Mouse (Mus musculus) telencephalon, adult 2 months (tissue): Measurements from ENCODE around the gene Sstr5.

Experiments used
- DNase-seq: peaks from one replicate; pipeline ENCODE4 v3.0.0-alpha.2; 2011; ENCODE audit warnings: low read depth, low spot score

Sstr5 gene

DNA sequence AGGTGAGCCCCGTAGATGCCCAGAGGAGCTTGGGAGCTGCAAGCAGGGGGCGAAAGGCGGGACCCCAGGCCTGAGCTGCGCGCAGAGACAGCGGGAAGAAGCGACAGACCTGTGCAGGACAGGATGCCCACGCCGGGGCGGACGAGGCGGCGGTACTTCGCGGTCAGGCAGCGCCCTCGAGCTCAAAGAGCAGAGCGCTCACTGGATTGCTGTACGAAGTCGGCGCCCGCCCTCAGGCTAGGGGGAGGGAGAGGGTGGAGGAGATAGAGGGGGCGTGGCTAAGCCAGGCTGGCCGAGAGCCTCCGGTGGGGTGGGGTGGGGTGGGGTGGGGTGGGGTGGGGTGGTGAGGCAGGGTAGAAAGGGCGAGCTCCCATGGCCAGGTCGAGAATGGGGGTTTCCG is at the start of gene Sstr5:
Gene Sstr5 (minus strand): TSS at position 276 of the 400 bp plus-strand sequence.
- no peak for DNase-seq

DNA sequence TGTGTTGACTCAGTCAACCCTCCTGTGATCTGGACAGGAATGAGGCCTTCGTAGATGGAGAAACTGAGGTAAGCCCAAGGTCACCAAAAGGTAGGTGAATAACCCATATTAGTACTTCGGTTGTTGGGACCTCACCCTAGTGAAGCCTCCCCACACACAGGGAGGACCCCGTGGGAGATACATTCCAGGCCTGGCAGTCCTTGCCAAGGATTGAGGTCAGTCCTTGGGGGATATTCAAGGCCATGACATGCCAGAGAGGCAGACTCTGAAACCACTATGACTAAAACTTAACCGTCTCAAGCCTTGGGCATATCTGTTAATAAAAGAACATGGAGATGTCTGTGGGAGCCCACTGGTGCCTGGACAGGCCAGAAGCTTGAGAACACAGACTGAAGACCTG is 44.7 kb upstream of the Sstr5 start:
- no peak for DNase-seq

DNA sequence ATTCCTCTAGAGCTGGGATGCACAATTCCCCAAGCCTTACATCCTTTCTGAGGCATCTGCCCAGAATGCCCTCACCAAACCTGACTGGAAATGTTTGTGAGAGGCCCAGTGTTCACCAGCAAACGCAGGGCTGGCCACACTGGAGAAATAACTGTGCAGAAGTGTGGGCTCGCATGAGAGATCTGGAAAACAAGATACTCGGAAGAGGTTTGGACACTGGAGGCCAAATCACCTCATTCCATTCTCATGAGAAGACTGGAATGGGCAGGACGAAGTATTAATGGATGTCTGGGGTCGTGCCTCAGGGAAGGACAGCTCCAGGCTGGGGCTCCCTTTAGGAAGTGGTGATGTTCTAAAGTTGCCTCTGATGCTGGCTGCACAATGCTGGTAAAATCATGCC is 43.6 kb upstream of the Sstr5 start:
- DNase-seq = no peak

DNA sequence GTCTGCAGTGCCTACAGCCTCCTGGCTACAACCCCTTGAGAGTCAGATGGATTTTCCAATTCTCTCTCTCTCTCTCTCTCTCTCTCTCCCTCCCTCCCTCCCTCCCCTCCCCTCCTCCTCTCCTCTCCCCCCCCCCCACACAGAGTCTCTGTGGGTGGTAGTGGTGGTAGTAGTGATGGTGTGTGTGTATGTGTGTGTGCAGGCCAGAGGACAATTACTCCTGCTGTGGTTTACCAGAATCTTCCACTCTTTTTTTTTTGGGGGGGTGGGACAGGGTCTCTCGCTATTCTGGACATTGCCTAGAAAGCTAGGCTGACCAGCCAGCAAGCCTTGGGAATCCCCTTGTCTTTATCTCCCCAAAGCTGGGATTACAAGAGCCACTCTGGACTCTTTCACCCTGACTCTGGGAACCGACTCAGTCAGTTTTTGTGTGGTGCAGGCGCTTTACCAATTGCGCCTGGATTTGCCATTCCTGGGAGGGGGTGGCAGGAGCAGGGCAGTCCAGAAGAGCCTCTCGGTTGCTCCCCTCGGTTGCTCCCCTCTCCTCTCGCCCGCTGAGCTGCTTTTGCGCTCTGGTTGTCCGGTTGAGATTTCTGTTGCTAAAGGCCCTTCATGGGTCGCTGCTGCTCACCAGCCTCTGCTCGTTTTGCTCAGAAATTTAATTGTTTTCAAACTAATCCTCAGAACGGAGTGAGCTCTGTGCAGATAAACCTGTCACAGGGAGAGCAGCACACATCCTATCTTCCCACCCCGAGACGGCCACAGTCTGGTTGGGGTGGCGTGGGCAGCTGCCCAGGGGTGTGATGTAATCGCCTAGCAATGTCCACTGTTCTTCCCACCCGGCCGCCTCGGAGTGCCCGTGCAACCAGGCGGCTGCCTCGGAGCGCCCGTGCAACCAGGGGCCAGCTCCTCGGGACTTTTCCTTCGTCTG is 42.1 kb upstream of the Sstr5 start:
- no peak for DNase-seq

DNA sequence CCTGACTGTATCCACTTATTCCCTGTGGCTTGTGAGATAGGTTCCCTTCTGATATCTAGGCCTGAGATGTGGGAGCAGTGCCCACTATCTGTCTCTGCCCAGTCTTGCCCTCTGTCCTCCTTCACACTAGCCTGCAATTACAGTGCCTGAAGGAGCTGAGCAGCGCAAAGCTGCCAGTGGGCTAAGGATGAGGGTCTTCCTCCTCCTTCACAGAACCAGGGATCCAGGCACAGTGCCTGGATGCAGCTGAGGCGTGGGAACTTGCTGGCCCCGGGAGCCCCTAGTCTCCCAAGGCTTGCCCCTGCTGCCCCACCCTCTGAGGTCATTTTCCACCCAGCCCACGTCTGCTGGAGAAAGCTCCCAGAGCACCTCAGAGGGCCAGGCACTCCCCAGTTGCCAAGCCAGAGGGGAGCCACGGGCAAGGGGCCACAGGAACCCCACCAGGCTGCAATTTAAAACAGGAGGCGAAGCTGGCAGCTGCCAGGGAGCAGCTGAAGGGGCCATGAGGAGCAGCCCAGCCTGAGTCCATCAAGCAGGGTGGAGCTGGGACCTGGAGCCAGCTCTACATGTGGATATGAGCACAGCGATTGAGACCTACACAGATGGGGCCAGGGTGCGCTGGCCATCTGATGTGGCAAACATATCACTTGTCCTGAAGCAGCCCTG is 33.4 kb upstream of the Sstr5 start:
- no peak for DNase-seq

DNA sequence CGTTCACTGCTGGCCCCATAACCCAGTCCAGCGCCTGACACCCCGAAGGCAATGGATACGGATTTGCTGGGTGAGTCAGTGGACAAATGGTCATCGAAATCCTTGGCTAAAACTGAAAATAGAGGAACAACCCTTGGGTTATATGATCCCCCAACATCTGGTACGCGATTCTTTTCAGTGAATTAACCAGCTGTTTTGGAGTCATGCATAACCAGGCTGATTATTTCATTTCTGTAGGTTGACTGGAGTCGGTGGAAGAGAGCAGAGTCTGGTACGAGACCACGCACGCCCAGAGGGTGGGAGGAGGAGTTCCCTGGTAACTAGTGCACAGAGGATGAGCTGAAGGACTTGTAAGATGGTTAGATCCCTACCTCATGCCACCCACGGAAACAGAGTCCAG is 25.0 kb upstream of the Sstr5 start:
- no peak for DNase-seq

DNA sequence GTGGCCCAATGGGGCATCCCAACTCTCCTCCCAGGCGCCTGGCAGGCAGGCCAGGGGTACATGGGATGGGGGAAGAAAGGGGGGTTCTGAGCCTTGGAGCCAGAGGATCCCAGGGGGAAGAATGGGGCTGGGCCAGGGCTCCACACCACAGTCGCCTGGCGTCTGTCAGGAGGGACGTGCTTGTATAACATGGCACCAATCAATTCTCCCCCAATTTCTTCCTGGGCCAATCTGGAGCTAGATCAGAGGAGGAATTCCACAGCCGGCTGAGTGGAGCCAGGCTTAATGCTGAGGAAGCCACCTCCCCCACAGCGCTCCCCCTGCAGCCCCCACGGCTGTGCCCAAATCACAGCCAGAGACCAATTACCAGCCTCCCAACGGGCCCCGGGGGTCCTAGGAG is 23.4 kb upstream of the Sstr5 start:
- DNase-seq = no peak

DNA sequence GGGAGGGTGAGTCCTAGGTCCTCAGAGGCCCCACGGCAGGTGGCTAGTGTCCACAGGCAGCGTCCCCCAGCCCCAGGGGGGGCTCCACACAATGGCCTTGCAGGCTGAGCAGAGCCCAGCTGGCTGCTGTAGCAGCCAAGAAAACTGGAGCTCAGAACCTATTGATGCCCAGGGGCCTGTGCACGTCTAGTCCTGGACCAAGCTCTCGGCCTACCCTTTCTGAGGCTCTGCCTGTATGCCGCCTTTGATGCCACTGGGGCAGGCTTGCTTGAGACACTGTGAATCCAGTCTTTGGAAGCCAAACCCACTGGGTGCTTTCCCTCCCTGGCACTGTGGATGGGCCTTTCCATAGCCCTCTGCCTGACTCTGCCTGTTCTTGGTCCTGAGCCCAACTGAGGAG is 22.4 kb upstream of the Sstr5 start:
- DNase-seq = peak; percentile 60

DNA sequence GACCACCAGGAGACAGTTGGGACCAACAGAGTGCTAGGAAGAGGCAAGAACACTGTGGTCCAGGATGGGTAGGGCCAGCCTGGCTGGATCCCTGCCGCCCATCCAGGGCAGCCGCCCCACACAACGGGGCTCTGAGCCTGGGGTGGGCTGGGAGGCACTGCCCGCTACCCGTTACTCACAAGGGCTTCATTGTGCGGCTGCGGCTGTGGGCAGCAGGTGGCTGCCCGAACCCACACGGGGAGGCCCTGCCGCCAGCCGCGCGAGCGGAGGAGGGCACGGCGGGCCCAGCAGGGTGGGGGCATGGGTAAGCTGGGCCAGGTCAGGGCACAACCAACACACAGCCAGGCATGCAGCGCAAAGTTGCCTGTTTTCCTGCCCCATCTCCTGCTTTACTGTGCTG is 21.1 kb upstream of the Sstr5 start:
- DNase-seq = peak; percentile 55

DNA sequence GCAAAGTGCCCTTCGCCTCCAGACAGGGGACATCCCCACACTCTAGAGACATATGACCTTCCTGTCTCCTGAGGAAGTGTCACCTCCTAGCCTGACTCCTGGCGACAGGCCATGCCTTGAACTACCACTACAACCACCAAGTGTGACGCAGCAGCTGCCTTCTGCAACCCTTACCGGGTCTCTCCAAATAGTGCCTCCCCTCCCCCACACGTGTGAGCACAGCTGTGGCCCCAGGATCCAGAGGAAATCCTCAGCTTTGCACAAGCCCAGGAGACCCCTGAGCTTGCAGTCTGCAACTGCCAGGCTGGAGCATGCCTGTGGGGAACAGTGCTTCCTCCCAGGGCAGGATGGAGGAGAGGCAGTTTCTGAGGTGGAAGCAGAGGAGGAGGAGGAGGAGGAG is 19.2 kb upstream of the Sstr5 start:
- no peak for DNase-seq

DNA sequence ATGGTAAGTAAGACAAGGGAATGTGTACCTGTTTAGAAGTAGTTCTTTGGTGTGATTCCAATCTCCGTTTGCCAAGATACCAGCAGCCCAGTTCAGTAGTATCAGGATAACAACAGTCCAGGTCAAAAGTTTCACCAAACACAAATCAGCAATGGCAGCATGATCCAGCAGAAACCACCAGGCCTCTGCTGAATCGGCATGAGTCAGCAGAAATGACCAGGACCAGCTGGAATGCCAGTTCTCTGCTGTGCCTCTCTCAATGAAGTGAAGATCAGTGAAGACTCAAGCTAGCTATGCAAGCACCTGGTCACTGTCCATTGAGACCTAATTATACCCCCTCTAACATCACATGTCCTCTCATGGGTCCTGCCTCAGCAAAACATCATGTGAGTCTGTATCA is 17.0 kb upstream of the Sstr5 start:
- no peak for DNase-seq

DNA sequence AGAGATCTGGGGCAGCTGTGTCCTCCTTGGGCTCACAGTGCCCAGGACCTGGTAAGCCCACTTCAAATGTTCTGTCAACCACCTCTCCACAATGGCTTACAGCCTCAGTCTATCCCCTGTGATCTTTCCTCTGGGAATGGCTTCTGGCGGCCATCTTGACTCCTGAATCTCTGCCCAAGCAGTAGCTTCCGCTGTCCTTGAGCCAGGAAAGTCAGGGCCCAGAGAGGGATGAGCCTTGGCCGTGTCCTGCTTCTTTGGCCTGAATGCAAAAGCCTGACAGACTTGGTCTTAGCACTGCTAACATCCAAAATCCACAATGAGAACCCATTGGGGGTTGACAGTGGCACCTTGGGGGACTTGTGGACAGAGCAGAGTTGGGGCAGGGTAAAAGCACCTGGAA is 14.8 kb upstream of the Sstr5 start:
- DNase-seq = no peak

DNA sequence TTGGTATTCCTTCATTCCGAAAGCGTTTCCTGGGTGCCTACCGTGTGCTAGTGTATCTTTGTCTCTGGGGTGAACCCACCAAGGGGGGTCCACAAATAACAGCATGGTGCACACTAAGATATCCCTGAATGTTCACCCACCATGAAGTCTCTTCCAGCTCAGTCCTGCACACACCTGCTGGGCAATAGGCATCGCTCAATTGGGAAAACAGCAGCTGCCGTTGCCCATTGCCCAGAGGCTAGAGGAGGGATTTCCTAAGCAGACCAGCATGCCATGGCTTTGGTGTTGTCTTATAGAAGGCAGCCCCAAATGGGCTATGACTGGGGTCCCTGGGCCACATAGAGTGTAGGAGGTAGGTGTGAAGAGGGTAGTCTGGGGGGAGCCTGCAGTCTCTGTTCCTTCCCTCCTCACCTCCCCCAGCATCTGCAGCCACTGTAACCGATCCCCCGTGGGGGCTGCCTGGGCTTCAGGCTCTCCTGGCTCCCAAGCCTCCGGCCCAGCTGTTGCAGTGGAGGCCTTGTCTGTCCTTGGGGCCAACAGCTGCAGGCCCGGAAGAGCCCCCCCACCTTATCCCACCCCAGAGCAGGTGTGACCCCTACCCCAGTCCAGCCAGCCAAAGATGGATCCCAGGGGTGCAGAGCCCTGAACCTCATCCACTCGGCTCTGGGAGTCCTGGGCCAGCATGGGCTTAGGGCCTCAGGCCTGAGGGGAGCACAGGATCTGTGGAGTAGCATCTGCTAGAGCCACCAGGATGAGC is 13.2 kb upstream of the Sstr5 start:
- no peak for DNase-seq

DNA sequence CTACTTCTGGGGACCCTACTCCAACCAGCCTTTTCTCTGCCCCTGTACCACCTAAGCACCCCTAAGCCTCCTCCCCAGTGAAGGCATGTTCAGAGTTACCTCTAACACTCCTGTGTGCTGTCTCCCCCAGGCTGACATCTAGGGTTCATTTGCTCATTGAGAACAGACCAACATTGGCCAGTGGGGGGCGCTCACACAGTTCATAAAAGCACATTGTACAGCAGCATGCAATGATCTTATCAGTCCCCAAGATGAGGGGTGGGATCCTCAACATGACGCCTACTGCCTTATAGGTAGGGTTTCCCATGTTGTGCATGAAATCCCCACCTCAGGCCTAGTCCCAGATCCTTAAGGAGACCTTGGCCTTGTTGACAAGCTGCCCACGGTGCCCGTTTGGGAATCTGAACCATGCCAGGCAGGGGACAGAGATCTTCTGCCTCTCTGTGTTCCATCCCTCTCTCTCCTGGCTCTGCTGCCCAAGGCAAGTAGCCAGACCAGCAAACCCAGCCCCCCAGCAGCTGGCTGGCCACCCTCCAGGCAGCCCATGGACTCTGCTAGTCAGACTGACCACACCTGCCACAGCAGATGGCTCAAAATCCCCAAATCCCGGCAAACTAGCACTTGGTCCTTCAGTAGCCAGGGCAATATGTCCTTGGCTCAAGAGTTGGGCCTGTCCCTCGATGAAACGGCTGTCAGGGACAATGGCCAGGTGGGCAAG is 11.9 kb upstream of the Sstr5 start:
- DNase-seq = peak; percentile 29

DNA sequence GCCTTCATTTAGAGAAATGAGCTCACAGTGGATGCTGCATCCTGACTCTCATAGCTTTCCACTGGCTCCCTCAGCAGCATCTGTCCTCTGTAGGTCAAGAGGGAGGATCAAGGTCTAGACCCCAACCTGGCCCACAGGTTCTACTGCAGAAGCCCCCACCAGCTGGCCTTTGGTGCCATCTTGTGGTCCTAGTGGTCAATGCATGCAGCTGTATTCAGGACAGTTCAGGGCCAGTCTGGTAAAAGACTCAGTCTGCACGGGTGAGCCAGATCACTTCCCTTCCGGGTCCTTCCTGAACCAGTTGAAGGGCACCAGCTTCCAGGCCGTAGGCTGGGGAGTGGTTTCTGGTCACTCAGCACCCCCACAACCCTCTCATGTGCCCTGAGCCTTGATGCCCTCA is 10.7 kb upstream of the Sstr5 start:
- peak; percentile 28 for DNase-seq

DNA sequence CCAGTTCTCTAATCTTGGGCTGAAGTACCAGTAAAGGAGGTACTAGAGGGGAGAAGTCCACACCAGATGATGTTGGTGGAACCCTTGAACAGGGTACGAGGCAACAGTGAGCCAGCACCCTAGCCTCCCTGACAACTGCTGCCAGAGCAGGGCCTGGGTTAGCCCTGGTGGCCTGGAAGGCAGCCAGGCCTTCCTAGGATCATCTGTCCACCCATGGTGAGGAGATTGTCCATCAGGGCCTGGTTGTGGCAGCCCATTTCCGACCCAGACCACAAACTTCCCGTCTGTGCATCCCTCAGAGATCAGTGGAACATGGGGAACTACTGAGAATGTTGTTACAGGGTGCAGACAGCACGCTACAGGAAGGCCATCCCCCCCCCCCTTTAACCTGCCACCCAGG is 5.5 kb upstream of the Sstr5 start:
- DNase-seq = no peak

DNA sequence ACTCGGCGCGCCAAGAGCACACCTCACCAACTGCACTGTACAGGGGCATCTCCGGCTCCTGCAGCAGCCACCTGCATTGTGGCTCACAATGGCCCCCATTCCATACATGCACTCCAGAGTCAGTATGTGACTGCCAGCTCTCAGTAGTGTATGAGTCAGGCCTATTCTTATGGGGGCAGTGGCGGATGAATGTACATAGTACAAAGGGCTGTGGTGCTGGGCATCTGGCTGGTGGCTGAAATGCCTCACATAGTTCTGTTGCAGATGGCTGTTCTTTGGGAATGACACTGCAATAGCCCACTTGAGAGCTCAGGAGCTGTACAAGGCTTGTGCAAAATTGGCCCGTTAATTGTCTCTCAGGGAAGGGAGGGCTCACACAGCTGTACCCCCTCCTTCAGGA is 15.0 kb downstream of the Sstr5 start:
- no peak for DNase-seq

DNA sequence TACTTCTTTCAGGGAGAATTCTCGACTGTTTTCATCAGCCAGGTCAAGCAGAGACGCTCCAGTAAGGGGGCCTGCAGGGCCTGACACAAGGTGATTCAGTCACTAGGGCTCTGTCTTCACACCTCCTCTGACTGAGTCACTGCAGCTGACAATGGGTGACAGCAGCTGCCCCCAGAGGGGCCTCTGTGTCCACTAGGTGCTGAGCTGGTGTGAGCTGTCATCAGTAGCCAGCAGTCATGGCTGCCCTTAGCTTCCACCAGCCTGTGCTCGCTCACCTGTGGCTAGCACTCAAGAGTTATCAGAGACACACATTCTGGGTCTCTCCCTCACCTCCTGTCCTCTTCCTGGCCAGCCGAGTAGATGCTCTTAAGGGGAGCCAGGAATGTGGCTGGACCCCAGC is 16.3 kb downstream of the Sstr5 start:
- DNase-seq = no peak

DNA sequence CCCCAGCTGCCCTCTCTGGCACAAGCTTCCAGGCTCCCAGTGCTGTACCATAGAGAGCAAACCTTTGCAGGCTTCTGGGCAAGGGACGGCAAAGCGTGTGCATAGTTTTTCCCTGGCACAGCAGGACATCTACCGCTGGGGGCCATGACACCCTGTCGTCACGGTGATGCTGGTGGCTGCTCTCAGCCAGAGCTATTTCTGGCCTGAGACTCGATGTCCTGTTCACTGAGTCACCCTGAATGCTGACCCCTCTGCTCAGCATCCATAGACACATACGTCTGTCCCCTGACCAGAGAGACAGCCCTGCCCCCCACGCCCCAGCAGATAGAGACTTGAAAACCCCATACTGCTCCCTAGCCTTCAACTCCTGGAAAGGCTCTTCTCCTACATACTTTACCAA is 16.9 kb downstream of the Sstr5 start:
- no peak for DNase-seq

DNA sequence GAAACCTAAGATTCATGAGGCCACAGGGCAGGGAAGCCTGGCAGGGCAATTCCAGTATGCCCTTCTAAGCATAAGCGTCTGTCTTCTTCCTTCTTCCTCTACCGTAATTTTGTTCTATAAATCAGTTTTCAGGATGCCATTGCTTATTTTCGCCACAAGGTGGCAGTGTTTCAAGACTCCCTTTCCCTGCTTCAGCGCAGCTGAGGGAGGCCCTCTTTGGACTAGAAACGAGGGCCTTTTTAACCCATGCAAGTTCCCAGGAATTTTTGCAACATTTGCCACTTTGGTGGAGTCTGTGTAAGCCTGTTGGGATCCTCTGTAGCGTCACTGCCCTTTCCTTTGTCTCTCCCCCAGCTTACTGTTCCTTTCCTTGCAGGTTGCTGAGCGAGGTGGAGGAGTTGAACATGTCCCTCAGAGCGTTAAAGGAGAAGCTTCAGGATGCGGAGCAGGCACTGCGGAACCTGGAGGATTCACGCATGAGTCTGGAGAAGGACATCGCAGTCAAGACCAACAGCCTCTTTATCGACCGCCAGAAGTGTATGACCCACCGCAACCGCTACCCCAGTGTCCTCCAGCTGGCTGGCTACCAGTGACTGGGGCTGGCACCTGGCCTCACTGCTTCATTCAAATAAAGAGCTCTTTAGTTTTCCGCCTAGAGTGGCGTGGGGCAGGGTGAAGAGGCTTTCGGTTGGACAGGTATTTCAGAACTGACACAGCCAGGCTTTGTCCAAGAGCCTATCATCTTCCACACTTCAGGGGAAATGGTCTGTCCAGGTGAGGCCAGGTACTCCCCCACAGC is 20.9 kb downstream of the Sstr5 start:
- DNase-seq = no peak
